Mouse (Mus musculus) erythroblast, adult 5-6 weeks (primary cell): ENCODE data around the gene Klf4. TPM values are rescaled to one million over a fixed set of nuclear protein-coding genes. Genes with fewer than 3 reads are reported as not detected.

Experiments used
- ATAC-seq: replicated peaks from 2 replicates; pipeline ENCODE4 v1.8.0; 2016; ENCODE audit warnings: moderate number of reproducible peaks, mild to moderate bottlenecking, moderate TSS enrichment, inconsistent platforms; ENCODE audit not compliant: poor library complexity, low FRiP score, severe bottlenecking
- total RNA-seq, 2 experiments: library from RNA; stranded (forward) in 1 of 2; stranded (reverse) in 1 of 2; fragments of 150-400 nt in 1 of 2; fragments of 200-764, 138-1000 nt in 1 of 2; gene quantifications; 2 replicates each; pipeline versions ENCODE4 v1.2.3 to v1.2.4; 2015 to 2017; ENCODE audit warnings: low replicate concordance in 2 of 2

The Klf4 gene
- total RNA-seq, 2 experiments from 2014 or later: 4.0 to 5.0 TPM

DNA sequence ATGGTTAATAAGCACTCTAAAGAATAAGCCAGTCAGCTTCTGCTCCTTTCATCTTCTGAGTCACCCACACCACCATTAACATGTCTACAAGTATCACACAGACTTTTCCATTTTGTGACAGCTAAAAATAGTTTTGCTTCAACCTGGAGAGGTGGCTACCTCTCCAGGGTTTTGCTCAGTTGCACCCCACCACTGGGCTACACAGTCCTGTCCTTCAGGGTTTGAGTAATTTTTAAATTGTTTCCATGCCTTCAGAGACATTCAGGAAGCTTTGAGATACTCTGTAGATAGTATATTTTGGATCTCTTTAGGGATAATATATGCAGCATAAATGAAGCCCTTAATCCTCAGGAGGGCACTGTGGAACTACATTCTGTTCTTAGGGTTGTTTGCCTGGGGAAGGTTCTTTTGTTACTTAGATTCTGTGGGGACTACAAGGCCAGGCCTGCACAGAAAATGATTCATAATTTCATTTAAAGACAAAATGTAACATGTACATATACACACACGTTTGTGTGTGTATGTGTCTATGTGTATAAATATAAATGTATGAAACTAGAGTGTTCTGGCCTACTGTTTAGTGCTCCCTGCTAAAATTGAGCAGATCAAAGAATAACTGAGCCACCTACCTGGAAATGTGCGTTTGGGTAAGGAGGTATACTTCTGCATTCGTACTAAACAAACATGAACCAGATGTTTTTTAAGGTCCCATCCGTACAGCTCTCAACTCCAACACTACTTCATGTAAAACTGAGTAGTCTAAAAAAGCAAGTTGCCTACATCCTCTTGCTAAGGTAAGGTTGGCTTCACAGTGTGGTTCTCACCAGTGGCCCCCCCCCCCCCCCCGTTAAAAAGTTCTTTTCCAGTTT is 5.8 kb downstream of the Klf4 start:
- no peak for ATAC-seq

DNA sequence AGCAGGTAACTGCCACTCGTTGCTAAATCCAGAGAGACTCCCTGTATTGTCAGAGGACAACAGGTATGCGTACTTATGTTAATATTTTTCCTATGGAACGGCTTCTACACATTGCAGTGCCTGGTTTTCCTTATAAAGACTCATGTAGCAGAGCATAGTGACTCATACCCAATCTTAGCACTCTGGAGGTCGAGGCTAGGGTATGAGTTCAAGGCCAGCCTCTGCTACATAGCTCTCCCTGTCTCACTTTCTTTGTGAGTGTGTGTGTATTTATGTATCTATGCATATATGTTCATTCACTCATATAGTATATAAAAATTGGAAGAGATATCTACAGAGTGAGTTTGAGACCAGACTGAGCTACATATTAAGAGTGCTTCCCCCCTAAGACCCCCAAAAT is 8.3 kb downstream of the Klf4 start:
- ATAC-seq: no peak

DNA sequence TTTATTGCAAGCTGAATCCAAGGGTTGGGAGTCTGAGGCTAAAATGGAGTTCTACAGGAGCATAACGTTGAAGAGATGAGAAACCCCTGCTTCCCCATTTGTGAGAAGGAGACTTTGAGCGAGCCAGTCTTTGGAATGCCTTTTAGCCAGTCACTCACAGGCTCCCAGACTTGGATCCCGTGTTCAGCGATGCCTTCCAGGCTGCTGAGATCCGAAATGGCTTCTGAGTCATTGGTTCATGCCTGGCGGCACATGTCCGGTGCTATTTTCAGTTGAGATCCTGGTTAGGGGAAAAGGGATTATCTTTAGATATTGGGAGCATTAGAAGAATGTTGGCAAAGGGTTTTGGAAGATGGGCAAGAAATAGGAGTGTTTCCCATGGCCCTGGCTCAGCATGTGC is 14.8 kb downstream of the Klf4 start:
- ATAC-seq: no peak

DNA sequence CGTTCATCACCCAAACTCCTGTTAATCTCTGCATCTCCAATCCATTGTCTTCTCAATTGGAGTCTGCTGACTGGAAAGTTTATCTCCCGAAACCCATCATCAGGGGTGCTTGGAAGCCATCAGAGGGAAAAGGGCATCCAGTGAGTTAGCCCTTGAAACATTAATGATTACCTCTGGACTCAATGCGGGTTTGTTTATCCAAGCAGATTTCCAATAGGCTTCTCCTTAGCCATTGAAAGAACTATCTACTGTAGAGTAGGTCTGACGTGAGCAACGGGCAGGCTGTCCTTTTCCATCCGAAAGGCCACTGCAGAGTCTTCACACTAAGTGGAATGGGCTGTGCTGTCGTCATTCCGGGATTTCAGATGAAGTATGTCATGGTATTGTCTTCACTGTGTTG is 16.2 kb downstream of the Klf4 start:
- ATAC-seq: no peak

DNA sequence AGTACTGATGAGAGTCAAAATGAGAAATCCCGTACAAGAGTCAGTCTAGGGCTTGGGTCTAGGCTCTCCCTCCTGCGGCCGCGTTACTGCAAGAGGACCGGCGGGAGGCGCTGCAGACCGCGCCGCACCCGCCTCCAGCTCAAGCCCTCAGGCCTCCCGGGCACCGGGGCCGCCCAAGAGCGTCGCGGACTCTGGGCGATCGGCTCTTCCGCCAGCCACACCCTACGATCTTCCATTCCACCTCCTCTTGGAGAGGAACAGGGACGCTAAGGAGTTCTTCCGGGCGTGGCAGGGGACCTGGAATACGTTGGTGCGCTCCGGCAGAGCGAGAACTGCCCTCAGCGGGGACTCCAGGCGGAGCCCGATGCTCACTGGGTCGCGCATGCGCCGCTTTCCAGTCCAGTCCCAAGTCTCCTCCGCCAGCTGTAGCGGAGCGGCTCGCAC is 17.5 kb downstream of the Klf4 start:
- ATAC-seq: no peak

DNA sequence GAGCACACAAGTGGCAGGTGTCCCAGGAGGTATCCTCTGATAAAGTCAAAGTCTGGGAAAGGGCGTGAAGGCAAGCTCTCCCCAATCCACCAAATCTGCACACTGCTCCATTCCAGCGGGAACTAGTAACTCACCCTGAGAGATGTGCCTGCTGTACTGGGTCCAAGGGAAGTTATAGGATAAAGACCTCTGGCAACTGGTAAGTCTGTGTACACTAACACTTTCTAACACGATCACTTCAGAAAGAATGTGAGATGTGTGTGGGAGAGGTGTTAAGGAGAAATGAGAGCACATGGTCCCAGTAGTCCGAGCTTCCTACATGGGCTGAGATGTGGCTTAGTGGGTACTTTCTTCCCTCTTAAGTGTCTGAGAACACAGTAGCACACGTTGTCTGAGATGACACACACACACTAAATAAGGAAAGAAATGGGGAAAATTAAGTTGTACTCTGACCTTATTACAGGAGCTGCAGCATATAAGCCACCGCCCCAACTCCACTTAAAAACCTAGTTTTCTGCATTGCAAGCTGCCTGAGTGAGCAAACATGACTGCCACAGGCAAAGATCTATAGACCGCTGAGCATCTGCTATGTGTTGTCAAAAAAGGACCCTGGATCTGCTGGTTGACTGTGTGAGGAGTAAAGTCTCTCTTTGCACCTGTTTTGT is 18.5 kb downstream of the Klf4 start:
- ATAC-seq: no peak

DNA sequence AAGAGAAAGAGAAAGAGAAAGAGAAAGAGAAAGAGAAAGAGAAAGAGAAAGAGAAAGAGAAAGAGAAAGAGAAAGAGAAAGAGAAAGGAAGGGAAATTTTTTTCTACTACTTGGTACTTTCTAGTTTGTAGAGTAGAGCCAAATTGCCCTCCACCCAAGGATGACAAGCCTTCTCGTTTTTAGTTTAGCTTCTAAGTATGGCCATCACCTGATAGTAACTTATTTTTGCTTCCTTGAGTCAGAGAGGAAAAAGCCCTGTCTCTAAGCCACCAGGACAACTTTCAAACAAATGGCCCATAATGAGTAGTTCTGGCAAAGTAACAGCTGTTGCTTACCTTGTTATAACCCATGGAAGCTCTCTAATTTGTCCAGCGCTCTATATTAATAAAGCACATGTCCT is 20.9 kb downstream of the Klf4 start:
- ATAC-seq: no peak

DNA sequence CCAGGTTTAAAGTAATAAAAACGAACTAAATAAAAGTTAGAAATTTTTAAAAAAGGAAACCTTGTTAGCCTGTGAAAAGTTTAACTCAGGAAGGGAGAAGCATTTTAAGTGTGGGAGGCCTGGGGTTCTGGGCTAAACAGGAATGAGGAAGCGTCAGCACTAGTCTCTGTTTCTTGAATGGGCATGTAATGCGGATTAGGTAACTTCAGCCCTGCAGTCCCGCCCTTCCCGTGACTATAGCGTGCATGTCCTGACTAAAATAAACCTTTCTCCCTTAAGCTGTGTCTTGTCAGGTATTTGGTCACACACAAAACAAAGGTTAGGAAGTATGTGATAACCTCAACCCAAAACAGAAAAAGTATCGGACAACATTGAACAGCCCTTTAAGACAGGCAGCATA is 23.6 kb downstream of the Klf4 start:
- no peak for ATAC-seq

DNA sequence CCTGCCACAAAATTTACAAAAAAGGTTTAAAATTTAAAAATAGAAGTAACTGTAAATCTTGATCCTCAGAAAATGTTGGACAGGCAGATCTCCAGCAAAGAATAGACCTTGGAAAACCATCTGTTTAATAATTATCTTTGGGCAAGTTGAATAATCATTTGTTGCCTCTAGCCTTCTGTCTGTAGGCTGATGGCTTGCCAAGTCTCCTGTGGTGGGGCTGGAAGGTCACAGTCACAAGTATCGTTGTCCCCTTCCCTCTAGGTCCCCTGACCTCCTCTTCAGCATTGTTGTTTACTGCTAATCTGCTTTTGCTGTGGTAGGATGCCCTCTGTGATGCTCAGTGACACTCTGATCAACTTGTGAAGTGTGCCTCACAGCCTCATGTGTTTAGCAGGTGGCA is 33.6 kb downstream of the Klf4 start:
- ATAC-seq: no peak

DNA sequence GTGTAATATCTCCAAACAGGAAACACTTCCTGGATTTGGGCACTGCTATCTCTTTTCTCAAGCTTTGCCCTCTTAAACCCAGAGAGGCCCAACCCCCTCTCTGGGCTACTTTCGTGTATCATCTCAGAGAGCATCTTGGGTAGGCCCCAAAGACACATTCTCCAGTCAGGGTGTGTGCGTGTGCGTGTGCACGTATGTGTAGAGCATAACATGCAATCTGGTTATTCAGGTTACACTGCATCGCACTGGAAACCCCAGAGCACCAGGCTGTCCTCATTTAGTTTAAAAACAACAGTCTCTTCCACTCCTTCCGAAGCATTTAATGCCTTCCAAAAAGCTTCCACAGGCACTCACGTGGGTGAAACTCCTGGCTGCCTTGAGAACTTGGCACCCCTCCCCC is 35.9 kb downstream of the Klf4 start:
- no peak for ATAC-seq

DNA sequence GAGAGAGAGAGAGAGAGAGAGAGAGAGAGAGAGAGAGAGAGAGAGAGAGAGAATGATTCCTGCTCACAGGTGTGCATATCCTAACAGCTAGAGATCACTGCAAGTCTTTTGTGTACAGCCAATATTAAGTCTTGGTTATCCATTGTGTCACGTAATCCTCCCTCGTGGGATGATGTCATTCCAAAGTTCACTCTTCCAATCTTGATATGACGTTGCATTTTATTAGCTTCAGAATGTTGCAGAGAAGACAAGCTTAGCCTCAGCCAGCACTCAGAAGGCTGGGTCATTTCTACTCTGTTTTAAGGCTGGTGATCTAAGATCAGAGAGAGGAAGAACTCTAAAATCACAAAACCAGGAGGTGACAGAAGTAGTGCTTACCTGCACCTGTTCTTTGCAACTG is 39.0 kb downstream of the Klf4 start:
- ATAC-seq: no peak

DNA sequence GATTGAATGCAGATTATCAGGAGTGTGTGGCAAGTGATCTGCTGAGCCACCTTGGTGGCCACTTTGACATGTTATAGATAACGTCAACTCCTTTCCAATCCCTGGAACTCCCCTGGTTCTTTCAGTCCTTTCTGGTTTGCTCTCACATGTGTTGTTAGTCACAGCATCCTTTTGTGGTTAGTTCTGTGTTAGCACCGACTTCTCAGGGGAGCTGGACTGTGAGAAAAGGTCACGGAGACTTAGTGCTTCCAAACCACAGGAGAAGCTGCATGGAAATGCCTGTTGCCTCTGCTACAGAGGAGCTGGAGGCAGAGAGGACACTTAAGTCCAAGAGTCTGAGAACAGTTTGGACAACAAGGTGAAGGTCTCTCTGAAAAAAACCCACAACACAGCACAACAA is 42.9 kb downstream of the Klf4 start:
- no peak for ATAC-seq

DNA sequence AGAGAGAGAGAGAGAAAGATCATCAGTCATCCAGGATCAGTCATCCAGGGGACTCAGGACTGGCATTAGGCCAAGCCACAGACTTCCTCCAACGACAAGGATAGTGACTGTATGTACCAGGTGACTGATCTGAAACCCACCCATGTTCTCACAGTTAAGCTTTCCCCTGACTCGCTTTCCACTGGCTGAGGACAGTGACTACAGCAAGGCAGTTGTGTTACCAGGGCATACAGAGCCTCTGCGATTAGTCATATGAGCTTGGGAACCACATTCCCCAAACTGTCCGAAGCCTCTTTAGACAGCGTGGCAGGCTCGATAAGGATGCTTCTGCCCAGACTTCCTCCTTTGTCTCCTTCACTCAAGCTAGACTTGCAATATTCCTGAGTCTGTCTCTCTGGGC is 43.7 kb downstream of the Klf4 start:
- no peak for ATAC-seq

DNA sequence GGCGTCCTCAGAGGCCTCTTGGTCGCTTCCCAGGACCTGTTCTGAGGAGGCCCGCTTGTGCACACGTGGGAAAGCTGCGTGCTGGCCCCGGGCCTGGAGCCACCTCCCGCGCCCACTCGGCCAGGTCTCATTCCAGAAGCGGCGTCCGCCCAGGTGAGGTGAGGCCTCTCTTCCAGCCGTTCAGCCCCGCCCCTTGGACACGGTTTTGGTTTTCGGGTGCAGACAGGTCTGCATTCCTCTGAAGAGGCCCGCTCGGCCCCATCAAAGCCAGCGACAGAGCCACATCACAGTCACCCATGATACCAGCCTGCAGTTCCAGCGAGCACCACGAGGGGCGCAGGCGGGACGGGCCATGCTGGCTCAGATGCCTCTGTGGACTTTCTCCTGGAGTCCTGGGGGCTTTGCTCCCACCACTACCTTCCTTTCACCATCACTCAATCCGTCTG is 51.9 kb downstream of the Klf4 start:
- ATAC-seq: peak; percentile 60; the same call in 1 of the 2 replicates

DNA sequence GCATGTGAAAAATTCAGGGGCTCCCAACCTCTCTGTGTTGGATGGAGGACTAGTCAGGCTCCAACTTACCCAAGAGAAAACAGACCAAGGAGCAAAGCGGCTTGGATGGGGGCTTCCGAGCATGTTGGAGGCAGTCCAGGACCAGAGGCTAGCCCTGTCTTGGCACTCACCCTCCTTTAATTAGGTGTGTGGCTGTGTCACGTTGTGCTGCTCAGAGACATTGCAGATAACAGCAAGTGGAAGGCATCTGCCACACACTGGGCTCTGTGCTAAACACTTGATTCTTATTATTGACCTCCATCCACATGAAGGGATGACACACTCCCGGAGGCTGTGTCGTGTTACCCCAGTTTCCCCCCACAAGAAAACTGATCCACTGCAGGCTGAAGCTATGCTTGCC is 53.9 kb downstream of the Klf4 start:
- no peak for ATAC-seq

DNA sequence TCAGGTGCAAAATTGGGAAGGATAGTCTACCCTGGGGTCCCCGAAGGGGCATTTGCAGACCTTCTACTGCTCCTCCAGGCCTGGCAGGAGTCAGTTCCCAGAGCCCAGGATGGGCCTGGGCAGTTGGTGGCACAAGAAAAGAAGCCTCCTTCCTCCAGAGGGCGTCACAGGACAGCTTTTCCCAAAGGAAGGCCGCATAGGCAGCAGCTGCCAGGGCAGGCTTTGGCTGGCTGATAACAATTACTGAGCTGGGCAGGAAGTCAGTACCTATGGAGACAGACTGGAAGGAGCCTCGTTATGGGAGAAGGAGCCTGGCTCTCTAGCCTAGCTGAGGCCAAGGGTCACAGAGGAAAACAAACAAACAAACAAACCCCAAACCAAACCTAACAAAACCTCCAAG is 54.3 kb downstream of the Klf4 start:
- no peak for ATAC-seq

DNA sequence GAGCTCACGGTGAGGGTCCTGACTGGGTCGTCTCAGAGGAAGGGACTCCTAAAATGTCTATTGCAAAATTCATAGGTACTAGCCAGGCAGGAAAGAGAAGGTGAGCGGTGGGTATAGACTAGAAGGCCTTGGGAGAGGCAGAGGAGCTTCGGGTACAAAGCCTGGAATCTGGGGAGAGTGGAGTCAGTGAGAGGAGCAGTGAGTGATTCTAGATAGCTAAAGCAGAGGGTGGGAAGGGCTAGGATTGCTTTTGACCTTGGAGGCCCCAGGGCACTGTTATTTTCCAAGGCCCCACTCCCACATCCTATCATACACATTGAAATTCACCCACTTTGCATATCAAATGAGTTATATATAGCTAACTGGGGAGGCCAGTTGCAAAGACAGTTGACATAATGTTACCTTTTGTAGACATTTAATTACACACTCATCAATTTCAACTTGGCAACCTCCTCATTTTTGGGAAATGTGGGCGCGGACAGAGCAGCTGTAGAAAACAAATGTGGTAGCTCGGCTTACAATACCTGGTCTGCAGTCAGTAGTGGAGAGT is 55.0 kb downstream of the Klf4 start:
- ATAC-seq: no peak
